In the genomic region with DNA sequence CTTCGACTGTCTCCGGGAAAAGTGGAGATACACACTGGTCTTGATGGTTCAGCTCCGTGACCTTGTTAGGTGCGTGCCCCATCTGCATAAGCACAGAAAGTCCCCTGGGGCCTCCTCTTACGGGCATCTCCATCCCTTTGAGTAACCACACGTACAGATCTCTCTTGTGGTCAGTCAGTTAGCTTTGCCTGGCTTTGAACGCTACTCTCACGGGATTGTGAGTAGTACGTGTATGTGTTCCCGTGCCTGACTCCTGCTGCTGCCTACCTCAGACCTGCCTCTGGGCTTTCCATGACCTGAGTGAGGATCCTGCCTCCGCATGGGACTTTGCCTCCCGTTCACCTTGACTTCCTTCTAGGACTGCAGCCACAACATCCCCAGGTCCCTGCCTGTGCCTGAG, we compare ENCODE assay signal across 11 mouse cellular contexts.
A peak's percentile ranks its signal among the peaks of the same experiment; 100 is the strongest.
DNase-seq lines count a peak whose midpoint lies in the region; ATAC-seq and TF ChIP-seq lines count a peak whose summit lies in the region.
"Had no signal": no experiment of that assay in that cellular context is flagged by ENCODE, and none has a peak within 500 bp of the region (broad histone marks: within the 10 kb centered on the region; RNA-seq: fewer than 3 reads in every experiment).

No protein-coding gene starts in this region.

- H3K4me1 ChIP-seq in heart, embryonic 15.5 days (replicated peaks) = peaks cover 48% of the 10 kb centered on the region
- H3K4me1 ChIP-seq in lung, embryonic 15.5 days = peaks cover 25% of the 10 kb centered on the region
- H3K4me1 ChIP-seq in embryonic facial prominence, embryonic 10.5 days = peaks cover 50% of the 10 kb centered on the region
- peaks cover 28% of the 10 kb centered on the region for H3K4me1 ChIP-seq in small intestine, adult 2 months (ENCODE audit: control insufficient read depth, insufficient read depth, insufficient read length, low read length)

- H3K4me2 ChIP-seq in heart, embryonic 15.5 days = no peak overlapping the region
- no peak overlapping the region for H3K4me2 ChIP-seq in lung, embryonic 15.5 days
- H3K4me2 ChIP-seq: forebrain, embryonic 15.5 days had no signal

- TF ChIP-seq POLR2A in small intestine, adult 2 months (IDR thresholded peaks at IDR 0.05; ENCODE audit: low read depth, low read length) = no peak

- peak overlapping the region; percentile 78 for H3K27ac ChIP-seq in heart, embryonic 15.5 days
- H3K27ac ChIP-seq in lung, embryonic 15.5 days = 0 out of 2 replicates have a peak overlapping the region, but pooled peaks have one; percentile 54
- peak overlapping the region; percentile 60; the same call in 1 of the 2 replicates for H3K27ac ChIP-seq in embryonic facial prominence, embryonic 10.5 days (replicated peaks)
- peak overlapping the region; percentile 60 for H3K27ac ChIP-seq in small intestine, adult 2 months (ENCODE audit: insufficient read depth, low read depth, low read length)
- H3K27ac ChIP-seq: forebrain, embryonic 15.5 days had no signal

- no peaks in the 10 kb centered on the region for H3K36me3 ChIP-seq in heart, embryonic 15.5 days
- no peaks in the 10 kb centered on the region for H3K36me3 ChIP-seq in lung, embryonic 15.5 days
- no peaks in the 10 kb centered on the region for H3K36me3 ChIP-seq in embryonic facial prominence, embryonic 10.5 days (replicated peaks)
- H3K36me3 ChIP-seq in small intestine, adult 2 months (ENCODE audit: control insufficient read depth, insufficient read depth, low read length) = no peaks in the 10 kb centered on the region
- H3K36me3 ChIP-seq: forebrain, embryonic 15.5 days had no signal

- H3K9ac ChIP-seq in heart, embryonic 15.5 days = no peak overlapping the region
- no peak overlapping the region for H3K9ac ChIP-seq in lung, embryonic 15.5 days
- H3K9ac ChIP-seq: forebrain, embryonic 15.5 days had no signal

- no peaks in the 10 kb centered on the region for H3K9me3 ChIP-seq in heart, embryonic 15.5 days (replicated peaks)
- no peaks in the 10 kb centered on the region for H3K9me3 ChIP-seq in lung, embryonic 15.5 days
- no peaks in the 10 kb centered on the region for H3K9me3 ChIP-seq in embryonic facial prominence, embryonic 10.5 days
- H3K9me3 ChIP-seq: forebrain, embryonic 15.5 days had no signal

- no peak for DNase-seq in heart, adult 8-10 months (ENCODE audit: low spot score)
- DNase-seq in lung, postnatal 10 days = no peak
- no peak for DNase-seq in embryonic facial prominence, embryonic 10.5 days (ENCODE audit: low spot score)
- no peak for DNase-seq in cerebellum, adult 11 months
- no peak for DNase-seq in frontal cortex, adult 2 months (ENCODE audit: extremely low spot score in 1 of 2, low spot score in 1 of 2)
- DNase-seq: cerebellum, adult 8-10 months; right cerebral cortex, postnatal 4 days had no signal

- no peaks in the 10 kb centered on the region for H3K27me3 ChIP-seq in heart, embryonic 15.5 days
- no peaks in the 10 kb centered on the region for H3K27me3 ChIP-seq in lung, embryonic 15.5 days
- peaks cover 8% of the 10 kb centered on the region; the same call in 1 of the 2 replicates for H3K27me3 ChIP-seq in embryonic facial prominence, embryonic 10.5 days (replicated peaks; ENCODE audit: low read depth, poor library complexity, severe bottlenecking)
- no peaks in the 10 kb centered on the region for H3K27me3 ChIP-seq in small intestine, adult 2 months (ENCODE audit: control insufficient read depth, insufficient read depth, low read length)
- H3K27me3 ChIP-seq: forebrain, embryonic 15.5 days had no signal

- no peak for ATAC-seq in heart, embryonic 15.5 days (replicated peaks; ENCODE audit: insufficient number of reproducible peaks, insufficient read depth, low FRiP score, low read depth)
- ATAC-seq in lung, embryonic 15.5 days (ENCODE audit: borderline replicate concordance, extremely low read depth, low FRiP score, low TSS enrichment) = no peak
- ATAC-seq: forebrain, embryonic 15.5 days had no signal

- WGBS in heart, embryonic 15.5 days = 81% methylated on average over 12 of the region's 12 CpGs
- WGBS in lung, embryonic 15.5 days = 84% methylated on average over 12 of the region's 12 CpGs
- 83% methylated on average over 12 of the region's 12 CpGs for WGBS in embryonic facial prominence, embryonic 10.5 days
- WGBS in small intestine, adult 2 months = 89% methylated on average over 12 of the region's 12 CpGs

- TF ChIP-seq CTCF in small intestine, adult 2 months (IDR thresholded peaks at IDR 0.05; ENCODE audit: extremely low read depth, insufficient read length, insufficient replicate concordance, low read depth, low read length) = no peak

- H3K4me3 ChIP-seq in heart, embryonic 15.5 days = no peak overlapping the region
- H3K4me3 ChIP-seq in lung, embryonic 15.5 days = no peak overlapping the region
- no peak overlapping the region for H3K4me3 ChIP-seq in embryonic facial prominence, embryonic 10.5 days
- no peak overlapping the region for H3K4me3 ChIP-seq in small intestine, adult 2 months (ENCODE audit: low read depth, low read length)
- H3K4me3 ChIP-seq: forebrain, embryonic 15.5 days had no signal
